Comparison of ENCODE assay signal across 21 mouse cellular contexts in genomic region chr11:77516553-77517425, GRCm38 (mm10). TPM values are rescaled to one million over a fixed set of nuclear protein-coding genes. Genes with fewer than 3 reads are reported as not detected.
A peak's percentile ranks its signal among the peaks of the same experiment; 100 is the strongest.
DNase-seq lines count a peak whose midpoint lies in the region; ATAC-seq lines count a peak whose summit lies in the region.
"Had no signal": no experiment of that assay in that cellular context is flagged by ENCODE, and none has a peak within 500 bp of the region (broad histone marks: within the 10 kb centered on the region; RNA-seq: fewer than 3 reads in every experiment).

No protein-coding gene starts in this region.

- H3K36me3 ChIP-seq in forebrain, embryonic 10.5 days (replicated peaks) = peaks cover 5% of the 10 kb centered on the region; the same call in 1 of the 2 replicates
- H3K36me3 ChIP-seq in forebrain, embryonic 13.5 days (ENCODE audit: poor library complexity, severe bottlenecking) = no peaks in the 10 kb centered on the region
- H3K36me3 ChIP-seq: midbrain, embryonic 12.5 days had no signal

- peaks cover 58% of the 10 kb centered on the region for H3K27me3 ChIP-seq in forebrain, embryonic 10.5 days (ENCODE audit: poor library complexity, severe bottlenecking)
- peaks cover 29% of the 10 kb centered on the region for H3K27me3 ChIP-seq in forebrain, embryonic 13.5 days

- H3K4me1 ChIP-seq in forebrain, embryonic 10.5 days = peaks cover 90% of the 10 kb centered on the region
- H3K4me1 ChIP-seq in forebrain, embryonic 13.5 days = peaks cover 55% of the 10 kb centered on the region

- H3K4me3 ChIP-seq in forebrain, embryonic 10.5 days = peak overlapping the region; percentile 72; the same call in 1 of the 2 replicates
- H3K4me3 ChIP-seq in forebrain, embryonic 13.5 days = no peak overlapping the region
- H3K4me3 ChIP-seq: left cerebral cortex, adult 2 months; myocyte had no signal

- no peak for DNase-seq in forebrain, embryonic 10.5 days (ENCODE audit: extremely low spot score, low spot score)
- peak; percentile 23 for DNase-seq in kidney, adult 11 months
- DNase-seq in kidney, adult 18-20 months = no peak
- DNase-seq in thymus, postnatal 4 days = peak; percentile 17
- no peak for DNase-seq in thymus, postnatal 10 days (ENCODE audit: low spot score in 2 of 2)
- DNase-seq in layer of hippocampus, adult 18-20 months (ENCODE audit: low spot score in 2 of 2) = no peak
- DNase-seq: adrenal gland, adult 2 months; B cell, adult 2 months; gastrocnemius, postnatal 14 days; kidney, adult 8-10 months; spleen, adult 18-20 months had no signal

- no peaks in the 10 kb centered on the region for H3K9me3 ChIP-seq in forebrain, embryonic 10.5 days
- no peaks in the 10 kb centered on the region for H3K9me3 ChIP-seq in forebrain, embryonic 13.5 days (replicated peaks)
- H3K9me3 ChIP-seq: midbrain, embryonic 12.5 days had no signal

- H3K27ac ChIP-seq in forebrain, embryonic 10.5 days = no peak overlapping the region
- H3K27ac ChIP-seq in forebrain, embryonic 13.5 days = no peak overlapping the region
- H3K27ac ChIP-seq: hindbrain, postnatal 0 days; left cerebral cortex, adult 2 months; midbrain, embryonic 12.5 days had no signal

- no peak overlapping the region for H3K4me2 ChIP-seq in forebrain, embryonic 13.5 days

- H3K9ac ChIP-seq in forebrain, embryonic 13.5 days = no peak overlapping the region
- H3K9ac ChIP-seq: midbrain, embryonic 12.5 days had no signal

- WGBS in forebrain, embryonic 10.5 days = 62% methylated on average over 5 of the region's 5 CpGs
- 71% methylated on average over 5 of the region's 5 CpGs for WGBS in forebrain, embryonic 13.5 days

- no peak for ATAC-seq in forebrain, embryonic 13.5 days
- ATAC-seq: hindbrain, postnatal 0 days; lung, postnatal 0 days had no signal

RNA-seq across cellular contexts. Expression of gene Trp53i13, which starts 1.0 kb away (rescaled TPM):
- polyA plus RNA-seq in forebrain, embryonic 10.5 days (2016; fragmentation: Nextera tagmentation; extraction: Ambion mirVana) = 30.4 and 32.7 TPM in 2 replicates
- 19.7 and 20.9 TPM in 2 replicates for polyA plus RNA-seq in forebrain, embryonic 13.5 days (2015; fragmentation: Nextera tagmentation; extraction: Ambion mirVana)
- total RNA-seq in layer of hippocampus, adult 18-20 months (2021) = 1 to 10 TPM; 6.7 to 7.5 TPM

RNA-seq across cellular contexts. Expression of gene Abhd15, which starts 1.9 kb away (rescaled TPM):
- polyA plus RNA-seq in forebrain, embryonic 10.5 days (2016; fragmentation: Nextera tagmentation; extraction: Ambion mirVana) = 4.7 and 5.5 TPM in 2 replicates
- 3.0 and 3.8 TPM in 2 replicates for polyA plus RNA-seq in forebrain, embryonic 13.5 days (2015; fragmentation: Nextera tagmentation; extraction: Ambion mirVana)
- total RNA-seq in layer of hippocampus, adult 18-20 months (2021) = 1 to 10 TPM; 1.4 to 1.7 TPM

RNA-seq across cellular contexts. Expression of gene Gm10392, which starts 2.2 kb away (rescaled TPM):
- 0.10 TPM in 2 replicates for polyA plus RNA-seq in forebrain, embryonic 10.5 days (2016; fragmentation: Nextera tagmentation; extraction: Ambion mirVana)
- polyA plus RNA-seq in forebrain, embryonic 13.5 days (2015; fragmentation: Nextera tagmentation; extraction: Ambion mirVana) = 0.12 and 0.16 TPM in 2 replicates
- not detected for total RNA-seq in layer of hippocampus, adult 18-20 months (2021)
- total RNA-seq: adrenal gland, adult 2 months; ES-E14; gastrocnemius, postnatal 14 days; heart, postnatal 25 days; hindbrain, postnatal 0 days; left cerebral cortex, adult 2 months had no signal
- polyA plus RNA-seq: adrenal gland, adult 2 months; frontal cortex, adult 2 months; hindbrain, postnatal 0 days; limb, embryonic 11.5 days; midbrain, embryonic 12.5 days; myocyte had no signal

RNA-seq across cellular contexts. Expression of gene Git1, which starts 23.4 kb away (rescaled TPM):
- polyA plus RNA-seq in forebrain, embryonic 10.5 days (2016; fragmentation: Nextera tagmentation; extraction: Ambion mirVana) = 12.2 and 12.8 TPM in 2 replicates
- 12.9 and 14.6 TPM in 2 replicates for polyA plus RNA-seq in forebrain, embryonic 13.5 days (2015; fragmentation: Nextera tagmentation; extraction: Ambion mirVana)
- 100 to 1,000 TPM; 304 to 343 TPM for total RNA-seq in layer of hippocampus, adult 18-20 months (2021)

RNA-seq across cellular contexts. Expression of gene Ankrd13b, which starts 27.3 kb away (rescaled TPM):
- 9.2 and 9.4 TPM in 2 replicates for polyA plus RNA-seq in forebrain, embryonic 10.5 days (2016; fragmentation: Nextera tagmentation; extraction: Ambion mirVana)
- 18.0 and 18.7 TPM in 2 replicates for polyA plus RNA-seq in forebrain, embryonic 13.5 days (2015; fragmentation: Nextera tagmentation; extraction: Ambion mirVana)
- 10 to 100 TPM; 79.4 to 82.3 TPM for total RNA-seq in layer of hippocampus, adult 18-20 months (2021)

Comparison
In these comparisons a context has a peak if more than half of its experiments do, and no peak if none do; other contexts are left out.
1. DNase-seq: peak in kidney, adult 11 months (single experiment) and thymus, postnatal 4 days (single experiment); none in forebrain, embryonic 10.5 days (single experiment), kidney, adult 18-20 months (single experiment), thymus, postnatal 10 days (0 of 2) and layer of hippocampus, adult 18-20 months (0 of 2).